Mouse (Mus musculus): ENCODE results near the gene Zfp626.
A peak's percentile ranks its signal among the peaks of the same experiment; 100 is the strongest.
"Not testable (repeated sequence)": the region's sequence is repeated elsewhere in the genome, so short reads cannot be mapped to it uniquely, and the experiment has no call there.

The Zfp626 gene

DNA sequence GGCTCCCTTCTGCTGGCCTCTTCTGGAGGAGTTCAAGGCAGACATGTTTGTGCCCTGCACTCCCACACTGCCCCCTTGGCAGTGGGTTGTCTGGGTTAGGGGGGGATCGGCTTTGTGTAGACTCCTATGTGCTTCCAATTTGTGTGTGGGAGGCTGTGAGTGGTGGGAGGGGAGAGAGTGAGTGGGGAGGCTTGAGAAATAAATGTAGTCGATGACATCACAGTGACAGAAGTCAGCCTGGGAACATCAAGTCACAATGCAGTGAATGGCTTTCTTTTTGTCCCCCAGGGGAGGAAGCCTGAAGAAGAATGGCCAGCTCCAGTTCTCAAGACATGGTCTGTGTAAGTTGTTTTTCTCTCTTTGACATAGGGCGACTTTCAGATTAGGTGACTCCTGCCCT lies at the start of gene Zfp626:
Gene Zfp626, plus strand, starts transcription at position 301 of the 400 bp plus-strand sequence.
- DNase-seq, result not testable (repeated sequence)

DNA sequence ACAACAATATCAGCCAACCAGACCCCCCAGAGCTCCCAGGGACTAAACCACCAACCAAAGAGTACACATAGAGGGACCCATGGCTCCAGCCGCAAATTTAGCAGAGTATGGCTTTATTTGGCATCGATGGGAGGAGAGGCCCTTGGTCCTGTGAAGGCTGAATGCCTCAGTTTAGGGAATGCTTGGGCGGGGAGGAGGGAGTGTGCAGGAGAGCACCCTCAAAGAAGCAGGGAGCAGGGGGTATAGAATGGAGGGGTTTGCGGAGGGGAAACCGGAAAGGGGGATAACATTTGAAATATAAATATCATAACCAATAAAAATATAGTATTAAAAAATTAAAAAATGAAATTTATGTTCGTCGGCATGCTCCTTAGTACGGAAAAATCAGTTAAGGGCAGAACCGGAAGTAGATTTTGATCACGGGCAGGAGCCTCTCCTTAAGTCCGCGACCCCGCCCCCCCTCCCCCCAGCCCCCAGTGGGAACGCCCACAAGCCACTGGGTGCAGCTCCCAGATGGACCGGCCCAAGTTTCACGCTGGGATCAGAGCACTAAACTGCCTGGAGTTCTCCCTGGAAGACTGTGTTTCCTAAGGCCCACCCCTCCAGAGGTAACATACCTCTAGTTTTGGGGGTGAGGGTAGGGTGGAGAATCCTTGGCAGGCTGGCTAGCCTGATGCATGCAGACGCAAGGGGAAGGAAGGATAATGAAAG lies 41.7 kb upstream of the Zfp626 start:
- DNase-seq, result no peak

DNA sequence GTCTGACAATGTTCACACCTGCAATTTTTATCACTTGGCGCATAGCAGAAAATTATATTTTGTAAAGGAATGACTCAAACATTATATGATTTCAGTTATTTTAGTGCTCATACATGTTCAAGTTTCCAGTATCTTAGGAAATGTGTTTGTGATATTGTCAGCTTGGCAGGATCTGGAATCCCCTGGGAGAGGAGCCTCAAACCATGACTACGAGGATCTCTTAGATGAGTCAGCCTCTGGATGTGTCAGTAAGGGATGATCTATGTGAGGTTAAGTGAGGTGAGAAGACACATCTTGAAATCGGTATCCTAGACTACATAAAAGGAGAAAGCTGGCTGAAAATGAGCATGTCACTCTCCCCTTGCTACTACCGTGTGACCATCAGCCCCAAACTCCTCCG lies 17.7 kb upstream of the Zfp626 start:
- no peak for DNase-seq

DNA sequence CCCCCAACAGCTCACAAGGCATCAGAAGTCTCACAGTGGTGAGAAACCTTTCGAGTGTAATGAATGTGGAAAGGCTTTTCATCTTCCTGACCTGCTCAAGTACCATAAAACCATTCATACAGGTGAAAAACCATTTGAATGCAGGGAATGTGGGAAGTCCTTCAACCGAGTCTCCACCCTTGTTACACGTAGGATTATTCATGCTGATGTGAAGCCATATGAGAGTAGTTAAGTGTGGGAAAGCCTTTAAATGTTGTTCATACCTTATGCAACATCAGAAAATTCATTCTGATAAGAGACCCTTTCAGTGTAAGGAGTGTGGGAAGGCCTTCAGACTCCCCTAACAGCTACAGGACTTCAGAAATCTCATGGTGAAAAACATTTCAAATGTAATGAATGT lies 13.1 kb upstream of the Zfp626 start:
- not testable (repeated sequence) for DNase-seq

DNA sequence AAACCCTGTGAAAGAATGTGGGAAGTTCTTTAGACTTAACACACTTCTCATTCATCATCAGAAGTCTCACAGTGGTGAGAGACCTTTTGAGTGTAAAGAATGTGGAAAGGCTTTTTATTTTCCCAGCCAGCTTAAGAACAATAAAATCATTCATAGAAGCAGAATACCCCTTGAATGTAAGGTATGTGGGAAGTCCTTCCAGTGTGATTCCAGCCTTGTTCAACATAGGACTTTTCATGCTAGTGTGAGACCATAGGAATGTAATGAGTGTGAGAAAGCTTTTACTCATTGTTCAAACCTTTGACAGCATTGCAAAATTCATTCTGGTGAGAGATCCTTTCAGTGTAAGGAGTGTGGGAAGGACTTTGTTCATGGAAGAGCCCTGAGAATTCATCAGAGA lies 12.4 kb upstream of the Zfp626 start:
- DNase-seq, result no peak

DNA sequence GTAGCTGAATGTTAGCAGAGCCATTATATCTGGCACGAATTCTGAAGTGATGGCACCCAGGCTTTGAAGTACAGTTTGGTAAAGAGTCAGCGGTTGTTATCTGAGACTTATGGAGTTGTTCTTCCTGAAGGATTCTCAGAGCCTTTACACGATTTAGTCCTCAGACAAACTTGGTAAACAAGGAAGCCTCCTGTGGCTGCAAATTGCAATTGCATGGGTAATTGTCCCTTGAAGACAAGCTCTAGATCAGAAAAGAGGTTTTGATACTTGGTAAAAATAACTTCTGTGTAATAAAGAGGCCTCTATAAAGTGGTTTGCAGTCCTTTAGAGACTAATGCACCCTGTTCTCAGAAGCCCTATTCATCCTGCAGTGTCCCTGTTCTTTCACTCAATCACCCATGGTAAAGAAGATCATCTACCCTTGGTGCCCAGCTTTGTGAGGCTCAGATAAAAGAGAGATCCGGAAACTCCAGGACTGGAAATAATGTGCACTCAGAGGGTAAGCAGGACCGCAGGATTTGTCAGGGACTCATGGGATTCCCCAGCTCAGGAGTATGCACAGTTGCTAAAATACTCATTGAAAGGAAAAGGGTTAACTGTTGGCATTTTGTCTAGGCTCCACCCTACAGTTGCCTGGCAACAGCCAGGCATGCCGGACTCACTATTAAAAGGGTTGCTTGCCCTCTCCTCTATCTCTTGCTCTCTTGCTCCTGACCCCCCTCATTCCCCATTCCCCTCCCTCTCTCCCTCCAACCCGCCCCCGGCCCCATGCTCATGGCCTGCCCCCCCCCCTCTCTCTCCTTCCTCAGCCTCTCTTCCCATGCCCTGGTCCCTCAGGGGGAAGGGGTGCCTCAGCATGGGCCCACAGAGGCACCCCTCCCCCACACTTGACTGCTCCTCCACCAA lies 8.8 kb upstream of the Zfp626 start:
- no peak for DNase-seq

DNA sequence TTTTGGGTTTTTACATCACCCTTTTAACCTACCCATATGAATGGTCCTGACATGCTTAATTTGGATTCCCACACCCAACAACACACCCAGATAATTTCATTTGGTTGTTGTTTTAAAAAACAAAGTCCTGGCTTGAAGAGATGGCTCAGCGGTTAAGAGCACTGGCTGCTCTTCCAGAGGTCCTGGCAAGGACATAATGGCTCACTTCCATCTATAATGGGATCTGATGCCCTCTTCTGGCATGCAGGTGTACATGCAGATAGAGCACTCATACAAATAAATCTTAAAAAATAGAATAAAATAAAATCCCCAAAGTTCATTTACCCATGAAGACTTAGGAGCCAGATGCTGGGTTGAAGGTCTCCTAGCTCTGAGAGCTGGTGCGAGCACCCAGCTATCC lies 5.9 kb upstream of the Zfp626 start:
- DNase-seq, result no peak

DNA sequence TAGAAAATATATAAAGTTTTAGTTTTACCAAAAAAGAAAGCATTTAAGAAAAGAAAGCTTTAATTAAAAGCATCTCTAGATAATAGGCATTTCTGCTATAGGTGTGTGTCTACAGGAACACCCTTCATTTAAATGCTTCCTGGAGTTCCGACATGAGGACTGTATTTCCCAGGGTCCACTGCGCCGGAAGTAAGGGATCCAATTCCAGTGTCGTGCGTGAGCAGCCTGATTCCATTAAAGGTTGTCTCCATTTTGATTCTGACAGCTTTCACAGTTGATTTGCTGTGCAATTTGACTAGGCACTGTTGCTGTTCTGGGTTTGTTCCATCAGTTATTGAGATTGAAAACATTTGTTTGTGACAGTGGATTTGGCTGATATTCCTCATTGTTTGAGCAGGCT lies 4.0 kb upstream of the Zfp626 start:
- DNase-seq, result no peak

DNA sequence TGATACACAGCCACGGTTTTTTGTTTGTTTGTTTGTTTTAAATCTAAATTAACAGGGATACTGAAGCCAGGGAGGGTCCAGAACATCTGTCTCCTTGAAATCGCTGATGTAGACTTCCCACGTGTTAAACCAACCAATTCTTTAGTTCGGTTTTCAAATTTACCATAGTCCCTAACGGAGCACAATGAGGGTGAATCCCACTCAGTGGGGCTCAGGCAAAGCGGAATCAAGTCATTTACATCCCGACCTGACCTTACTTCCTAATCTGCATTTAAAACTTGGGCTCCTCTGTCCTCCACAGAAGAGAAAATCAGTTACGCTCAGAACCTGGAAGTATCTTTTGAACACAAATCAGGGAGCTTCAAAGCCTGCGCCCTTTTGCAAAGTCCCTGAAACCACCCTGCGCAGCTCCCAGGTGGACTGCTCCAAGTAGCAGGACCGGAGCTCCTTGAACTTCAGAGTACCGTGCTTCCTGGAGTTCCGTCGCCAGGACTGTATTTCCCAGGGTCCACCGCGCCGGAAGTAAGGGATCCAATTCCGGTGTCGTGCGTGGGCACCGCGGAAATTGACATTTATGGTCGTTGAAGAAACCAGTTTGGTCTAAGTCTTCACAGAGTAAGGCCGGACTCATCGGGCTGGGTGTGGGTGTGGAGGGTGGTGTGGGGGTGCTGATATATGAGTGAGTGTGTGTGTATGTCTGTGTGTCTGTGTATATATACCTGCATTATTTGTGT lies 2.5 kb upstream of the Zfp626 start:
- peak; percentile 75 for DNase-seq

DNA sequence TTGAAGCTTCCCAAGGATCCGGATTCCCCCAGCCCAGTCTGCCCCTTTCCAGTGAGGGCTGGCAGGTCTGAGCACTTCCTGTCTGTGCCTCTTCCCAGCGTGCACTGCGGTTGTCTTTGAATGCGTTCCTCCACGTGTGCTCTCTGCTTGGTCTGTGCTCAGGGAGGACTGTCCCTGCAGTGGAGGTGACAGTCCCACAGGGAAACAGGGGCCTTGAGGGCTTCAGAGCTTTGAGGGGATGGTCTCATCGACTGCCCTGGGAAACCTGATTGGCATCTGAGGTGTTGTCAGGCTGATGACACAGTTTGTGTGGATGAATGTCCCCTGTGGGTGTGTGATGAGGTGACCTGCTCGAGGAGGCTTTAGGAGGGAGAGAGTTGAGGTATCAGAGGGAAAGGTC lies 309 bp downstream of the Zfp626 start:
- not testable (repeated sequence) for DNase-seq

DNA sequence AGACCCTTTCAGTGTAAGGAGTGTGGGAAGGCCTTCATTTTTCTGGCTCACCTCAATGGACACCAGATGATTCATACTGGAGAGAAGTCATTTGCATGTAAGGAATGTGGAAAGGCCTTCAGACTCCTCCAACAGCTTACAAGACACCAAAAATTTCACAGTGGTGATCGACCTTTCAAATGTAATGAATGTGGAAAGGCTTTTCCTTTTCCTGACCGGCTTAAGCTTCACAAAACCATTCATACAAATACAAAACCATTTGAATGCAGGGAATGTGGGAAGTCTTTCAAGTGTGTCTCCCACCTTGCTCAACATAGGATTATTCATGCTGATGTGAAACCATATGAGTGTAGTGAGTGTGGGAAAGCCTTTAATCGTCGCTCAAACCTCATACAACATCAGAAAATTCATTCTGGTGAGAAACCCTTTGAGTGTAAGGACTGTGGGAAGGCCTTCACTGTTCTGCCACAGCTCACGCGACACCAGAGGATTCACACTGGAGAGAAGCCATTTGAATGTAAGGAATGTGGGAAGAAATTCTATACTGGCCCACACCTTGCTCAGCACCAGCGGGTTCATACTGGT lies 11.6 kb downstream of the Zfp626 start:
- no peak for DNase-seq

DNA sequence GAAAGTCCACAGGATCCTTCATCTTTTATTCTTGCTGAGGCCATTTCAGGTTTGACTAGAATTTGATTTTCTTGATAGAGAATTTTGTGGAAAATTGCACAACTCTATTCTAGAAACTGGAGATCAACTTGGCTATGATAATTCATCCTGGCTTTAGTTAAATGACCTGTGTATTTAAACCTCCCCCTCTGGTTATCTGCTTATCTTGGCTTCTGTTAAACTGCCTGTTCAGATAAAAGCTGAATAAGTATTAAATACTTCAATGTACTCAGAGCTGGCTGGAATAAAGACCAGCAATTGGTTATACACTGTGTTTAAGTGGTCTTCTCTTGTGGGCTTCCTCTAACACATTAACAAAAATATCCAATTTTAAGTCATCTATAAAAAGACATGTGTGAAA lies 15.6 kb downstream of the Zfp626 start:
- DNase-seq, result no peak

DNA sequence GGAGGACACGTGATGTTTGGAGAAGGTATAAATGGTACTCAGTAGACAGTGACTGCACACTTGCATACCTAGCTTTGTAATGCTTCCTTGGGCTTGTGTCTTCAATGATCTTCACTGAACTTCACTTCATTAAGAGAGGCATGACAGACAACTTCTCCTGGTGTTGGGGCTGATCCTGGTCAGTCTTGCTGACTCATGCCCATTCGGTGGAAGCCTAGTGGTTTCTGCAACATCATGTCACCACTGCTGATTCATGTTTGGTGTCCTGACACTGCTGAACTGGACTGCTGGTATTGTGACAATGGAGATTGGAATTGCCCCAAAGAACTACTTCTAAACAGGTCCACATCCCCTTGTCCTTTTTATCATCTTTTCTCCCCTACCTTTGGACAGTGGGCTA lies 27.1 kb downstream of the Zfp626 start:
- DNase-seq, result no peak

DNA sequence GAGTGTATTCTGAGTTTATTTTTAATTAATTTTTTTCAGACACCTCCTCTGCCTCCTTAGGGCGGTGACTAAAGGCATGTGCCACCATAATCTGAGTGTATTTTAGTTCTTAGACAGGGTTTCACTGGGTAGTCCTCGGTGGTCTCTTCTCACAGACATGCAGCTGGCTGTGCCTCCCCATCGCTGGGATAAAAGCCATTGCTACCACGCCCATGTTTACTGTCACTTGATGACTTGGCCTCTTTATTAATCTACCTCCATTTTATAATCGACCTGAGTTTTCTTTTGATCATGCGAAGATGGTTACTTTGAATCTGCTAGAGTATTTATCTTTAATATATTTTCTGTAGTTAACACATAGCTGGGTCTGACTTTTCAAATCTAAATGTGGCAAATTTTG lies 30.9 kb downstream of the Zfp626 start:
- DNase-seq, result peak; percentile 21

DNA sequence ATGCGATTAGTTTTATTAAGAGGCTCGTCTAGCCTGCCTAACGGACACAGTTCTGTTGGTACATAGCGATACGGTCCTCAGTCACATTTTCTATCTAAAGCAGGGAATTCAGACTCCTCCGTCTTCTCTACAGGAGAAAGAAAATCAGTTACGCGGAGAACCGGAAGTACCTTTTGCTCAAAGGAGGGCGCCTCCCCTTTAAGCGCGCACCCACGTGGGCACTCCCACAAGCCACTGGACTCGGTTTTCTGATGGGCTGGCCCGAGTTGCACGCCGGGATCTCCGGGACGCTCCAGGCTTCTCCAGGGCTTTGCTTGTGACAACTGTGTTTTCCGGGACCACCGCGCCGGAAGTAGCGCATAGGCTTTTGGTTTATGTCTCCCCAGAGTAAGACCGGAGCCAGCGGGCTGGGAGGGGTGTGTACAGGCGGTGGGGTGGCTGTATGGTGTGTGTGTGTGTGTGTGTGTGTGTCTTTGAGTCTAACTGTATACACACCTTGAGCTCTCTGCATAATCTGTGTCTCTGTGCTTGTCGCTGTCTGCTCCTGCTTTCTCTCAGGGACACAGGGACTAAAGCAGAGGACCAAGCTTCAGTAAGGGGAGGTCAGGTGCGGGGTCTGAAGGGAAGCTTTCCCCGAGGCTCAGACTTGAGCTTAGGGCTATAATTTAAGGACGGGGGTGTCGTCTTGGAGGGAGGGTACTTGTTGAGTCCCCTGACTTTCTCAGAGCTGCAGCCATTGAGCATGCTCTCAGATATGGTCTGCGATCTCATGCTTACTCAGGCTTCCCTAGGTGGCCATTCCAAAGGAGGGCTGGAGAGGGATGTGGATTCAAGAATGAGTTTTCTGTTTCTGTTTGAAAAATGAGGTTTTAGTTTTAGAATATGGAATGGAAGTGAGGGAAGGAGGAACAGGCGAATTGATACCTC lies 31.6 kb downstream of the Zfp626 start, which contains the start of gene Zfp59:
Gene Zfp59, plus strand, starts transcription at position 285 of the 927 bp plus-strand sequence.
- DNase-seq, result peak; percentile 85

DNA sequence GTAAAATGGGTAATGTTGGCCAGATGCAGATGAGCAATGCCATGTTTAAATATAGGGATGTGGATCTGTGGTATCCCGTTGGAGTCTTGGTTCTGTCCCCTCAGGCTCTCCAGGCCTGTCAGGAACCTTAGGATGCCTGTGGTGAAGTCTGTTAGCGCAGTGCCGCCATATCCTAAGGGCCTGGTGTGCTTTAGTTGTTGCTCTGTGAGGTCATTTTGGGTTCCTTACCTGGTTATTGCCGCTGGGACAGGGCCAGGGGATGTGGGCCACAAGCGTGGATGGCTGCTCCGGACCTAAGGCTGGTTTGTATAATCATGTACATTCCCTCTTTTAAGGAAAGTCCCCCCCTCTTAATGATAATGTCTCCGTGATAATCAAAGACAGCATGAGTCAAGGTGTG lies 32.6 kb downstream of the Zfp626 start:
- no peak for DNase-seq

DNA sequence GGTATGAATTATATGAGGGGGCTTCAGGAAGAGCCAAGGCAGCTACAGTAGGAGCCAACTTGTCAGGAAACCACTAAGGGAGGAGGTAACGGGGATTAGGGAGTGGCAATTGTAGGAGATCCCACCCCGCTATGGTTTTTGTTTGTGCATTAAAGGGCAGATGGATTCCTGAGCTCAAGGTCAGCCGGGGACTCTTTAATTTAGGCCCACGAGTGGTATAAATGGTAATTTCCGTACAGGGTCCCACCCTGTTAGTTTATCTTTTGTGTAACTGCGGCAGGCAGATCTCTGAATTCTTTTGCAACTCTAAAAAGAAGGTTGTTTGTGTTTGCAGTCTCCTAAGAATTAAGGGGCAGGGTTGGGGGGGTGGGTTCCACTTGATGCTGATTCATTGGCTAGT lies 33.1 kb downstream of the Zfp626 start:
- DNase-seq, result no peak

DNA sequence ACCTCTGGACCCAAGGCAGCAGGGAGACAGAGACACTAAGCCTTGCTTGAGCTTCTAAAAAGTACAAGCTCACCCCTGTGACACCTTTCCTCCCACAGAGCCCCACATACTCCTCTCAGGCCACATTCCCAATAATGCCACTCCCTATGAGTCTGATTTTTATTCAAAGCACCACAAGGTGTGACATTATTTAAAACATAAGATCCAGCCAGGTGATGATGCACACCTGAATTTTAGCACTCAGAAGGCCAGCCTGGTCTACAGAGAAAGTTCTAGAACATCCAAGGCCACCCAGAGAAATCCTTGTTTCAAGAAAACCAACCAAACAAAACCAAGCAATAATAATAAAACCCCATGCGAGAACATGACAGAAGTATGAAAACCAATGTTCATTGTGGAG lies 50.2 kb downstream of the Zfp626 start, which contains the start of gene Zfp607a:
Gene Zfp607a, plus strand, starts transcription at position 301 of the 400 bp plus-strand sequence.
- no peak for DNase-seq

DNA sequence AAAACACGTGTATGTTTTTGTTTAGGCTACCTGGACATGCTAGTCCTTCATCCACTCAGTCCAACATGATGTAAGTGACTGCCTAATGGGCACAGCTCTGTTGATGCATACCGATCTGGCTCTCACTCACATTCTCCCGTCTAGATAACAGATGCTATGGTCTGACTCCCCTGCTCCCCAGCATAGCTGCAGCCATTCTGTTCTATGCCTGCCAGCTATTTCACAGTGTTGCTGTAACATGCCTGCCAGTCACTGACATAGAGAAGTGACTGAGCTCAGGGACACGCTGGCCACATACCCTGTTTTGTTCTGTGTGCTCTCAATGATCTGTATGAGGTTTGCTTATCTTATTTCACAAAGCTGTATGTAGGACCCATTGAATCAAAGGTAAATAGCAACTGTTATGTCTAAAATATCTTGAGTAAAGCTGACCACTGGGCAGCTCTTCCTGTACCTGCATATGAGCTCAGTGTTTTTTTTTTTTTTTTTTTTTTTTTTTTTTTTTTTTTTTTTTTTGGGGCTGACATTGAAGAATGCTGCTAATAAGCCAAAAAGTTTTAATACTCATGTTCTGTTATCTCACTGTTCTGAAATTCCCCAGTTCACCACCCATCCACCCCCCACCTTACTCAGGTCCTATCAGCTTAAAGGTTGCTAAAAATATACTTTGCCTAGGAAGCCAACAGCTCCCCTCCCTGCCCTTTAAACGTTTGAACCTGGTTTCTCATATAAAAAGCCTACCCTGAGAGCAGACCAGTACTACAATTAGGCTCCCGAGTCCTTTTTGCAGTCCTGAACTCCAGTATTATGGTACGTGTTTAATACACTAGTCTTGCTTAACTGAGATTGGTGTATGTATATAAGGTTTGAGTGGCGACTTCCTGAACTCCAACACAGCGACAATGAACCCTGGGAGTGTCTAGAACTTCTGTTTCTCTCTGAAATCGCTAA lies 52.6 kb downstream of the Zfp626 start:
- DNase-seq, result no peak

DNA sequence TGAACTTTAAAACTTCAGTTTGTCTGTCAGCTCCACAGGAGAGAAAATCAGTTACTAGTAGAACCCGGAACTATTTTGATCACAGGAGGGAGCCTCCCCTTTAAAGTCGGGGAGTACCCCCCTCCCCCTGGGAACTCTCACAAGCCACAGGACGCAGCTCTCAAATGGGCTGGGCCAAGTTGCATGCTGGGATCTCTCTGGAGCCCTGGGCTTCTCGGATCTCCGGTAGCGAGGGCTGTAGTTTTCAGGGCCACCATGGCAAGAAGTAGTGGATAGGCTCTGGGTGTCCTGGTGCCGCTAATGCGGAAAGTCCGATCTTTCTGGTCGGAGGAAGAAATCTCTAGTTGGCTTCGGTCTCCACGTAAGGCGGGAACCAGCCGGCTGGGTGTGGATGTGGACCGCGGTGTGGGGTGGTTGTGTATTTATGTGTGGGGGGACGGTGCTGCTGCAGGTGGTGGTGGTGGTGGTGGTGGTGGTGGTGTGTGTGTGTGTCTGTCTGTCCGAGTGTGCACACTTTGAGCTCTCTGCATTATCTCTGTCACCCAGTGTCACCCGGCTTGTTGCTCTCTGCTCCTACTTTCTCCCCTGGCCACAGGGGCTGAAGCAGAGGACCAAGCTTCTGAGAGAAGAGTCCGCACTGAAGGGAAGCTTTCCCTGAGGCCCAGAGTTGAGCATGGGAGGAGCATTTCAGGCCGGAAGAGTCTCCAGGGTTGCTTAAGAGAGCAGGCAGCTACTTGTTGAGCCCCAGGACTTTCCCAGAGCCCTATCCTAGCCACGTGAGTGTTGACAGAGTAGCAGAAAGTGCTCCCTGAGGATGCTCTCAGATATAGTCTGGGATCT lies 53.6 kb downstream of the Zfp626 start:
- peak; percentile 18 for DNase-seq

All from cerebellum, adult 9-10 months (tissue).